Mouse (Mus musculus) heart, embryonic 14.5 days (tissue): ENCODE data around the gene 2610008E11Rik. TPM values are rescaled to one million over a fixed set of nuclear protein-coding genes. Genes with fewer than 3 reads are reported as not detected.
"Not testable (repeated sequence)": the region's sequence is repeated elsewhere in the genome, so short reads cannot be mapped to it uniquely, and the experiment has no call there.

Experiments used
- ATAC-seq: fragments of 200-750 bp; cut with Nextera tagmentation; 2 replicates; pipeline ENCODE4 v1.8.0; 2017; ENCODE audit warnings: low read depth, moderate TSS enrichment; ENCODE audit not compliant: insufficient number of reproducible peaks, insufficient read depth, low FRiP score
- H3K27ac ChIP-seq, 2 experiments: fragments of 200-500 bp in 1 of 2; fragments of 300-500 bp in 1 of 2; sonication (generic) in 1 of 2; replicated peaks in 1 of 2; 2 replicates each; pipeline ENCODE4 v1.5.1; 2012 to 2014; ENCODE audit warnings: low read depth in 2 of 2, low read length in 2 of 2, control low read depth in 1 of 2, mild to moderate bottlenecking in 1 of 2, mixed read lengths in 1 of 2; ENCODE audit not compliant: control insufficient read depth in 1 of 2, insufficient read depth in 1 of 2
- H3K27me3 ChIP-seq: fragments of 300-500 bp; sonication (generic); 2 replicates; pipeline ENCODE4 v1.6.1; 2014; ENCODE audit warnings: mild to moderate bottlenecking, low read length, control low read depth; ENCODE audit not compliant: control insufficient read depth, insufficient read depth
- H3K36me3 ChIP-seq: fragments of 300-500 bp; sonication (generic); 2 replicates; pipeline ENCODE4 v1.6.1; 2014; ENCODE audit warnings: mild to moderate bottlenecking, control low read depth, low read length, mixed read lengths; ENCODE audit not compliant: control insufficient read depth, insufficient read depth
- H3K4me1 ChIP-seq, 2 experiments: fragments of 200-500 bp in 1 of 2; fragments of 300-500 bp in 1 of 2; sonication (generic) in 1 of 2; 2 replicates each; pipeline ENCODE4 v1.6.1; 2012 to 2014; ENCODE audit warnings: low read length in 2 of 2, control low read depth in 1 of 2, mixed read lengths in 1 of 2; ENCODE audit not compliant: control insufficient read depth in 2 of 2, insufficient read depth in 2 of 2
- H3K4me2 ChIP-seq: fragments of 300-500 bp; sonication (generic); 2 replicates; pipeline ENCODE4 v1.6.1; 2014; ENCODE audit warnings: mild to moderate bottlenecking, low read length
- H3K4me3 ChIP-seq, 2 experiments: fragments of 200-500 bp in 1 of 2; fragments of 300-500 bp in 1 of 2; sonication (generic) in 1 of 2; 2 replicates each; pipeline ENCODE4 v1.5.1; 2012 to 2014; ENCODE audit warnings: low read length in 2 of 2, mild to moderate bottlenecking in 2 of 2, control low read depth in 1 of 2, low read depth in 1 of 2, moderate library complexity in 1 of 2; ENCODE audit not compliant: control insufficient read depth in 1 of 2, insufficient read depth in 1 of 2
- H3K9ac ChIP-seq: fragments of 300-500 bp; sonication (generic); 2 replicates; pipeline ENCODE4 v1.6.1; 2014; ENCODE audit warnings: mild to moderate bottlenecking, low read length
- H3K9me3 ChIP-seq: fragments of 300-500 bp; sonication (generic); 2 replicates; pipeline ENCODE4 v1.6.1; 2016; ENCODE audit warnings: low read length, control low read depth; ENCODE audit not compliant: control insufficient read depth
- WGBS: fragments of 180-500 bp; shearing (Covaris S2); extraction: QIAGEN DNeasy Blood & Tissue Kit; methylation state at CpG from one replicate; pipeline ENCODE4 v1.1.7; 2014; 5-methylcytosine and 5-hydroxymethylcytosine counted together
- polyA plus RNA-seq: library from polyadenylated mRNA; unstranded; fragments of >200 nt; fragmentation: Nextera tagmentation; extraction: Ambion mirVana; gene quantifications from 2 replicates; pipeline ENCODE4 v1.2.1, GENCODE M21; 2014

The 2610008E11Rik gene
- polyA plus RNA-seq, 1 experiment from 2014 or later = 20.7 TPM

DNA sequence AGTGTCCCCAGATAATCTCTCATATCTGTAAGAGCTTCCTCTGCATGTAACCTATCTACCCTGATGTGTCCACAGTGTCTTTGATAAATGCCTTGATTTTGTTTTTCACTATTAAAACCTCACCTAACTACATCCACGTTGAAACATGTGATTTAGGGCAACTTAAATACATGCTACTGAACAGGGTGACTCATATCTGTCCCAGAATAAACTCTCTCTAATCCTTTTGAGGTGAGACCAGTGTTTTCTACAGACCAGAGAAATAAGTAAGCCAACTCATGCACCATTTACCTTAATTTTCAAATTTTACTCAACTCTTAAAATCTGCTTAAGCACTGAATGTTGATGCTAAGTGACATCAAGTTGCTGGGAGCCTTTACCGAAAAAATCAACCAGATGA is 694 bp downstream of the 2610008E11Rik start:
- Histone ChIP-seq H3K36me3 (peaks cover 28% of the 10 kb centered on the region), H3K27me3 (no peaks in the 10 kb centered on the region), H3K9ac (peak overlapping the region; percentile 92), H3K27ac (peak overlapping the region in 1 of 2 experiments; percentile 95; a peak in 3 of 4 replicates), H3K4me1 (peaks cover 2 to 21% of the 10 kb centered on the region in 2 experiments; a peak in 3 of 4 replicates), H3K4me3 (peak overlapping the region; percentile 68 to 80), H3K9me3 (no peaks in the 10 kb centered on the region), H3K4me2 (peak overlapping the region; percentile 77)
- no peak for ATAC-seq
- WGBS = 10% methylated on average over 2 of the region's 2 CpGs

GRCm38 (mm10) chr10:79091731-79092130 is 5.7 kb downstream of the 2610008E11Rik start:
- no peak for ATAC-seq
- H3K27me3 ChIP-seq = no peaks in the 10 kb centered on the region
- H3K4me2 ChIP-seq = no peak overlapping the region
- no peak overlapping the region for H3K27ac ChIP-seq
- H3K9me3 ChIP-seq = no peaks in the 10 kb centered on the region
- peaks cover 74% of the 10 kb centered on the region for H3K36me3 ChIP-seq
- H3K4me1 ChIP-seq = peaks cover 0 to 21% of the 10 kb centered on the region in 2 experiments; a peak in 2 of 4 replicates
- no peak overlapping the region for H3K9ac ChIP-seq
- H3K4me3 ChIP-seq = no peak overlapping the region

- Histone ChIP-seq H3K27me3 (no peaks in the 10 kb centered on the region), H3K9ac (no peak overlapping the region), H3K4me1 (no peaks in the 10 kb centered on the region), H3K36me3 (peaks cover 72% of the 10 kb centered on the region), H3K9me3 (no peaks in the 10 kb centered on the region), H3K4me3 (no peak overlapping the region), H3K4me2 (no peak overlapping the region), H3K27ac (no peak overlapping the region)
- no peak for ATAC-seq
- WGBS = 63% methylated on average over 4 of the region's 4 CpGs
These were observed 8.4 kb downstream of the 2610008E11Rik start for GRCm38 (mm10) chr10:79089000-79089399.

DNA sequence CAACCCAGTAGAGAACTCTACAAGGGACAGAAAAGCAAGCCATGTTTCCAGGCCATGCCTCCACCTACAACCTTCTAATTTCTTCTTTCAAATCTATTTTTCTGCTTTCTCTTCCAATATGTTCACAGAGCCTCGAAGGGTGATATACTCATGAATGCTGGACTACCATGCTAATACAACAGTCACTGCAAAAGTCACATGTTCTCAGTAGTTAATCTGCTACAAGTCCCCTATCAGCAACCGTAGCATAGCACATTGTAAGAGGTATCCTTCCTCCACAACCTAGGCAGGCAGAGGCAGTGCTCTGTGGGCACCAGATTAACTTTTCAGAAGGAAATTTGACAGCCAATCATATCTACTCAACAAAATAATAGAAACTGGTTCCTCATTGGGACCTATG is 10.8 kb downstream of the 2610008E11Rik start:
- Histone ChIP-seq H3K36me3 (peaks cover 49% of the 10 kb centered on the region), H3K4me1 (no peaks in the 10 kb centered on the region), H3K9ac (no peak overlapping the region), H3K4me2 (no peak overlapping the region), H3K27ac (no peak overlapping the region), H3K9me3 (no peaks in the 10 kb centered on the region), H3K4me3 (no peak overlapping the region), H3K27me3 (no peaks in the 10 kb centered on the region)
- WGBS = 91% methylated on average over 2 of the region's 2 CpGs
- ATAC-seq = no peak

DNA sequence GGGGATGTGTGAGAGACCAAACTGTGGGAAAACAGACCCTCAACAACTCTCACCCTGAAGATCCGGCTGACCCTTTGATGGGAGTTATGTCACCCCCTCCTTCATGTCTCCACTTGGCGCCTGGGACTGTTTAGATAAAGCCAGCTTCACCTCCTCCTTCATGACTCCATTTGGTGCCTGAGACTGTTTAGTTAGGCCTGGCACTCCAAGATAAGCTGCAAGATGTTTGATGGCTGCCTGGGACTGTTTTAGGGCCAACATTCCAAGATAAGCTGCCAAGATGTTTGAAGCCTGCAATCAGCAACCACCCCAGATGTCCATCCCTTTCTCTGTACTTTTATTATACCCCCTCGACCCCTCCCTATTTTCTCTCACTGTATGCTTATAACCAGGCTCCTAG is 40.0 kb downstream of the 2610008E11Rik start:
- not testable (repeated sequence) for H3K4me2 ChIP-seq, ATAC-seq, H3K4me3 ChIP-seq, H3K27ac ChIP-seq, H3K4me1 ChIP-seq, H3K27me3 ChIP-seq, H3K36me3 ChIP-seq, H3K9ac ChIP-seq
- 20% methylated on average over 3 of the region's 3 CpGs for WGBS
- peaks cover 13% of the 10 kb centered on the region for H3K9me3 ChIP-seq

- ATAC-seq = not testable (repeated sequence)
These were observed 54.9 kb downstream of the 2610008E11Rik start for GRCm38 (mm10) chr10:79042457-79042856.

GRCm38 (mm10) chr10:79028441-79028840 is 69.0 kb downstream of the 2610008E11Rik start, which contains the start of gene Olfr57:
Gene Olfr57 (plus strand): TSS chr10:79028741.
- Histone ChIP-seq H3K4me1 (no peaks in the 10 kb centered on the region), H3K9me3 (peaks cover 3% of the 10 kb centered on the region), H3K4me3 (no peak within 1 kb of the TSS), H3K27ac (no peak within 1 kb of the TSS), H3K36me3 (no peaks in the 10 kb centered on the region), H3K27me3 (no peaks in the 10 kb centered on the region), H3K9ac (no peak within 1 kb of the TSS), H3K4me2 (no peak within 1 kb of the TSS)
- ATAC-seq = no peak

More at GRCm38 (mm10) chr10:79042457-79042856, 54.9 kb downstream of the 2610008E11Rik start:
- H3K4me3 ChIP-seq, H3K4me1 ChIP-seq, H3K9me3 ChIP-seq, H3K36me3 ChIP-seq, H3K4me2 ChIP-seq, H3K9ac ChIP-seq, H3K27ac ChIP-seq, H3K27me3 ChIP-seq: not testable (repeated sequence)
- WGBS = 86% methylated on average over 2 of the region's 2 CpGs
